Mouse (Mus musculus) MEL (cell line): ENCODE results near the gene Arhgap24.

ENCODE experiments used
- CTCF ChIP-seq, 3 experiments: IDR thresholded peaks in 2 of 3; conservative IDR thresholded peaks in 1 of 3; 2 replicates each; pipeline ENCODE4 v1.5.1; 2011 to 2012; ENCODE audit warnings: low read length in 3 of 3, low read depth in 2 of 3, mild to moderate bottlenecking in 2 of 3, improper control_type of control experiment in 1 of 3, inconsistent platforms in 1 of 3, mixed read lengths in 1 of 3, moderate library complexity in 1 of 3; ENCODE audit not compliant: control insufficient read depth in 1 of 3, insufficient read depth in 1 of 3, poor library complexity in 1 of 3, severe bottlenecking in 1 of 3
- ELF1 ChIP-seq: IDR thresholded peaks from 2 replicates; pipeline ENCODE4 v1.6.1; 2014; ENCODE audit warnings: low read depth, mild to moderate bottlenecking, inconsistent platforms, low read length, improper control_type of control experiment, moderate library complexity
- EP300 ChIP-seq, 2 experiments: IDR thresholded peaks; 2 replicates each; pipeline ENCODE4 v1.6.1; 2011; ENCODE audit warnings: improper control_type of control experiment in 2 of 2, low read length in 2 of 2, low read depth in 1 of 2, mild to moderate bottlenecking in 1 of 2
- GATA1 ChIP-seq: IDR thresholded peaks from 2 replicates; pipeline ENCODE4 v1.6.1; 2011; ENCODE audit warnings: low read depth, low read length, improper control_type of control experiment
- MAFK ChIP-seq: IDR thresholded peaks from 2 replicates; pipeline ENCODE4 v1.6.1; 2011; ENCODE audit warnings: low read depth, mild to moderate bottlenecking, low read length, improper control_type of control experiment, borderline replicate concordance
- MYC ChIP-seq: IDR thresholded peaks from 2 replicates; pipeline ENCODE4 v1.6.1; 2011; ENCODE audit warnings: low read depth, mild to moderate bottlenecking, low read length, improper control_type of control experiment, moderate library complexity
- POLR2A ChIP-seq, 2 experiments: IDR thresholded peaks; 2 replicates each; pipeline ENCODE4 v1.6.1; 2011 to 2012; ENCODE audit warnings: low read length in 2 of 2, mild to moderate bottlenecking in 2 of 2, control low read depth in 1 of 2, improper control_type of control experiment in 1 of 2, low read depth in 1 of 2, moderate library complexity in 1 of 2; ENCODE audit not compliant: control insufficient read depth in 1 of 2, insufficient read depth in 1 of 2, poor library complexity in 1 of 2
- POLR2AphosphoS2 ChIP-seq: IDR thresholded peaks from 2 replicates; pipeline ENCODE4 v1.6.1; 2011; ENCODE audit warnings: low read length, improper control_type of control experiment
- RCOR1 ChIP-seq: IDR thresholded peaks from 2 replicates; pipeline ENCODE4 v1.6.1; 2012; ENCODE audit warnings: low read depth, mild to moderate bottlenecking, inconsistent platforms, low read length, improper control_type of control experiment
- SMC3 ChIP-seq: IDR thresholded peaks from 2 replicates; pipeline ENCODE4 v1.6.1; 2011; ENCODE audit warnings: low read depth, low read length, improper control_type of control experiment
- TAL1 ChIP-seq: IDR thresholded peaks from 2 replicates; pipeline ENCODE4 v1.6.1; 2012; ENCODE audit warnings: mild to moderate bottlenecking, inconsistent platforms, low read length, moderate library complexity, mixed read lengths
- TCF12 ChIP-seq: IDR thresholded peaks from 2 replicates; pipeline ENCODE4 v1.6.1; 2014; ENCODE audit warnings: low read depth, mild to moderate bottlenecking, inconsistent platforms, low read length, improper control_type of control experiment, moderate library complexity
- UBTF ChIP-seq: IDR thresholded peaks from 2 replicates; pipeline ENCODE4 v1.6.1; 2012; ENCODE audit warnings: low read depth, mild to moderate bottlenecking, inconsistent platforms, low read length, improper control_type of control experiment, moderate library complexity, borderline replicate concordance; ENCODE audit not compliant: insufficient read depth
- ZC3H11A ChIP-seq: IDR thresholded peaks from 2 replicates; pipeline ENCODE4 v1.6.1; 2012; ENCODE audit warnings: low read depth, mild to moderate bottlenecking, inconsistent platforms, low read length, improper control_type of control experiment

DNA sequence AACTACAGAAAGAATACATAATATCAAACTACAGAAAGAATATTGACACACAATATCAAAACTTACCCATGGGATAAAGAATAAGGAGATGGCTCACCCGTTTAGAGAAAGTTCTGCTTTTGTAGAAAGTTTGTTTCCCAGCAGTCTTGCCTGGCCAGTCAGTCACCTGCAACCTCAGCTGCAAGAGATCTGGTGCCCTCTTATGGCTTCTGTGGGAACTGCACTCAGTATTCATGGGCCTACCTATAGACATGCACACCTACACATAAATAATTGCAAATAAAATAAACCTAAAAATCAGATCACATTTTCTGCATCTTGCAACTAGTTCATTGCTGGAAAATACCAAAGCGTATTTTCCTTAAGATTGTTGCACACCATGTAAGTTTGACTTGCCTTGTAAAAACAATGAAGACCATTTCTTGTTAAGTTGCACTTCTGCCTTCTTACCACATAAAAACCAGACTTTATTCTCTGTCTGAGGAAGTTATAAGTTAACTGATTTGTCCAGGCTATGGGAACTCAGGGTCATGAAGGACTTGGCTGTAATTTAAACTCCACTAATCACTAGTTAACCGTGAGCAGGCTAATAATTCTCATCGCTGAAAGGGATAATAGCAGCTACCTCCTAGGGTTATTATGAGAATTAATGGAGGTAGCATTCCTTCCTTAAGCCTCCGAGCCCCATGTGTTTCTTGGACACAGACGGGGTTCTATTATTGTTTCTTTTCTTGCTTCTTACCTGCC, 285.3 kb downstream of the Arhgap24 start:
- TF ChIP-seq MYC: no peak
- no peak for TF ChIP-seq POLR2A (IDR thresholded peaks at IDR 0.05; ENCODE audit: control insufficient read depth in 1 of 2, insufficient read depth in 1 of 2, low read depth in 1 of 2, low read length in 2 of 2, poor library complexity in 1 of 2)
- TF ChIP-seq RCOR1: no peak
- peak; percentile 55 to 57 (median 56) for TF ChIP-seq CTCF (IDR thresholded peaks at IDR 0.05 in 2 of 3, conservative IDR thresholded peaks at IDR 0.05 in 1 of 3; ENCODE audit: control insufficient read depth in 1 of 3, insufficient read depth in 1 of 3, low read depth in 2 of 3, low read length in 3 of 3, poor library complexity in 1 of 3, severe bottlenecking in 1 of 3)
- no peak for TF ChIP-seq EP300 (IDR thresholded peaks at IDR 0.05; ENCODE audit: low read depth in 1 of 2, low read length in 2 of 2)
- TF ChIP-seq SMC3: peak; percentile 26
- TF ChIP-seq TCF12: no peak
- no peak for TF ChIP-seq TAL1
- no peak for TF ChIP-seq ZC3H11A
- TF ChIP-seq GATA1: no peak
- TF ChIP-seq UBTF: no peak
- no peak for TF ChIP-seq POLR2AphosphoS2
- no peak for TF ChIP-seq ELF1
- TF ChIP-seq MAFK: no peak
